Mouse (Mus musculus) C2C12 (cell line): ENCODE measurements around the gene Mindy1. TPM values are rescaled to one million over a fixed set of nuclear protein-coding genes. Genes with fewer than 3 reads are reported as not detected.
A peak's percentile ranks its signal among the peaks of the same experiment; 100 is the strongest.

Experiments
- H3K27me3 ChIP-seq: one replicate; pipeline ENCODE4 v1.6.1; 2011; ENCODE audit not compliant: control insufficient read depth, insufficient read depth, insufficient read length
- H3K36me3 ChIP-seq: one replicate; pipeline ENCODE4 v1.6.1; 2011; ENCODE audit not compliant: control insufficient read depth, insufficient read depth
- H3K4me3 ChIP-seq: one replicate; pipeline ENCODE4 v1.5.1; 2011; ENCODE audit warnings: mild to moderate bottlenecking, control low read depth; ENCODE audit not compliant: poor library complexity, insufficient read depth, severe bottlenecking
- H3K79me2 ChIP-seq: one replicate; pipeline ENCODE4 v1.6.1; 2011; ENCODE audit not compliant: control insufficient read depth, insufficient read depth
- H3K79me3 ChIP-seq: one replicate; pipeline ENCODE4 v1.6.1; 2011; ENCODE audit warnings: low read depth, control low read depth
- H3ac ChIP-seq: one replicate; pipeline ENCODE3; 2011; ENCODE audit warnings: low read depth; ENCODE audit not compliant: control insufficient read depth, insufficient read length
- CEBPB ChIP-seq: IDR thresholded peaks from one replicate; pipeline ENCODE4 v1.6.1; 2011; ENCODE audit warnings: low read depth, mild to moderate bottlenecking, control low read depth, moderate library complexity
- CTCF ChIP-seq: IDR thresholded peaks from one replicate; pipeline ENCODE4 v1.5.1; 2011; ENCODE audit not compliant: control insufficient read depth, insufficient read depth, insufficient read length
- FOSL1 ChIP-seq: IDR thresholded peaks from one replicate; pipeline ENCODE4 v1.8.0; 2011; ENCODE audit warnings: mild to moderate bottlenecking, low read length; ENCODE audit not compliant: poor library complexity, insufficient read depth, severe bottlenecking
- MAX ChIP-seq: IDR thresholded peaks from one replicate; pipeline ENCODE4 v1.6.1; 2011; ENCODE audit warnings: mild to moderate bottlenecking, control low read depth
- MYOD1 ChIP-seq: IDR thresholded peaks from one replicate; pipeline ENCODE4 v1.6.1; 2011; ENCODE audit warnings: low read depth; ENCODE audit not compliant: control insufficient read depth, insufficient read length
- MYOG ChIP-seq: IDR thresholded peaks from one replicate; pipeline ENCODE4 v1.6.1; 2011; ENCODE audit not compliant: control insufficient read depth, insufficient read length; ENCODE audit errors: extremely low read depth
- USF1 ChIP-seq: IDR thresholded peaks from one replicate; pipeline ENCODE4 v1.6.1; 2011; ENCODE audit warnings: low read depth, mild to moderate bottlenecking, control low read depth, moderate library complexity
- polyA plus RNA-seq: library from polyadenylated mRNA; unstranded; fragments of >200 nt; fragmentation: generic; extraction: Trizol; gene quantifications from one replicate; pipeline ENCODE4 v1.2.1, GENCODE M21; 2012; ENCODE audit warnings: missing spikeins

Gene Mindy1
- polyA plus RNA-seq, 1 experiment, result 43.6 TPM

- H3K36me3 ChIP-seq, result peaks cover 33% of the 10 kb centered on the region
- no peak overlapping the region for H3K4me3 ChIP-seq
- no peaks in the 10 kb centered on the region for H3K27me3 ChIP-seq
- H3K79me2 ChIP-seq, result no peaks in the 10 kb centered on the region
- H3K79me3 ChIP-seq, result no peaks in the 10 kb centered on the region
- no peak for TF ChIP-seq MAX
- TF ChIP-seq FOSL1, result no peak
- TF ChIP-seq MYOD1, result no peak
- no peak for TF ChIP-seq MYOG
- TF ChIP-seq CEBPB, result no peak
- no peak for TF ChIP-seq USF1
- no peak for TF ChIP-seq CTCF
- no peak overlapping the region for H3ac ChIP-seq
Measured at GRCm38 (mm10) chr3:95298018-95298417, 16.9 kb downstream of the Mindy1 start.

- H3K27me3 ChIP-seq, result no peaks in the 10 kb centered on the region
- H3ac ChIP-seq, result no peak overlapping the region
- no peaks in the 10 kb centered on the region for H3K79me2 ChIP-seq
- H3K36me3 ChIP-seq, result peaks cover 15% of the 10 kb centered on the region
- TF ChIP-seq MYOD1, result no peak
- no peak for TF ChIP-seq MYOG
- H3K79me3 ChIP-seq, result no peaks in the 10 kb centered on the region
- H3K4me3 ChIP-seq, result no peak overlapping the region
Measured at GRCm38 (mm10) chr3:95301204-95301796, 20.2 kb downstream of the Mindy1 start.

DNA sequence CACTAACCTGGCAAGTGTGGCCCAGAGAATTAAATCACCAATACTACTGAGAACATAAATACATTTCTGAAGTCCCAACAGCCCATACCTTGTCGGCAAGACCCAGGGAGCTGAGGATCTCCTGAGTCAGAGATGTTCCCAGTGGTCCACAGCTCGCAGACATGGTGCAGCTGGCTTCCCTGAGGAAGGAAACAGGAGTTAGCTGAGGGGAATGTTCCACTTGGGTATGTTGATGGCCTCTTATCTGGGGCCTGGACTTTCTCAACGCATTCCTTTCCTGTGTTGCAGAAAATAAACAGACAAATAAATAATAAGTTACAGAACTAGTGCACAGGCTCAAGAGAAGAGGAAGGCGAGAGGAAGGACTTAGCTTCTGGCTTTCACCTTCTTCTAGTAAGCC lies 25.1 kb downstream of the Mindy1 start:
- TF ChIP-seq FOSL1, result no peak
- TF ChIP-seq MAX, result no peak
- no peak for TF ChIP-seq MYOD1
- no peak for TF ChIP-seq MYOG
- no peak for TF ChIP-seq USF1
- no peak for TF ChIP-seq CEBPB
- no peak for TF ChIP-seq CTCF
- H3K4me3 ChIP-seq, result no peak overlapping the region
- no peaks in the 10 kb centered on the region for H3K79me2 ChIP-seq
- H3ac ChIP-seq, result no peak overlapping the region
- H3K27me3 ChIP-seq, result no peaks in the 10 kb centered on the region
- H3K79me3 ChIP-seq, result no peaks in the 10 kb centered on the region
- H3K36me3 ChIP-seq, result no peaks in the 10 kb centered on the region

- H3K36me3 ChIP-seq, result no peaks in the 10 kb centered on the region
- H3K79me2 ChIP-seq, result peaks cover 4% of the 10 kb centered on the region
- no peak within 1 kb of the TSS for H3ac ChIP-seq
- H3K4me3 ChIP-seq, result no peak within 1 kb of the TSS
- H3K27me3 ChIP-seq, result no peaks in the 10 kb centered on the region
- no peaks in the 10 kb centered on the region for H3K79me3 ChIP-seq
- TF ChIP-seq FOSL1 (no peak), MYOD1 (no peak)
Measured at GRCm38 (mm10) chr3:95307100-95307499, 26.0 kb downstream of the Mindy1 start, which contains the start of gene Anxa9. Anxa9 (minus strand) TSS chr3:95307176.

- H3K79me2 ChIP-seq, result peaks cover 30% of the 10 kb centered on the region
- H3K27me3 ChIP-seq, result no peaks in the 10 kb centered on the region
- H3K4me3 ChIP-seq, result no peak overlapping the region
- TF ChIP-seq USF1, result no peak
- no peak for TF ChIP-seq MAX
- TF ChIP-seq CEBPB, result no peak
- TF ChIP-seq CTCF, result no peak
- no peaks in the 10 kb centered on the region for H3K36me3 ChIP-seq
- peaks cover 5% of the 10 kb centered on the region for H3K79me3 ChIP-seq
- no peak overlapping the region for H3ac ChIP-seq
Measured at GRCm38 (mm10) chr3:95310496-95310895, 29.4 kb downstream of the Mindy1 start.

GRCm38 (mm10) chr3:95310968-95311882 lies 30.1 kb downstream of the Mindy1 start:
- H3K36me3 ChIP-seq, result no peaks in the 10 kb centered on the region
- H3ac ChIP-seq, result no peak overlapping the region
- peaks cover 37% of the 10 kb centered on the region for H3K79me2 ChIP-seq
- TF ChIP-seq MAX, result peak; percentile 14
- TF ChIP-seq CEBPB, result no peak
- H3K4me3 ChIP-seq, result no peak overlapping the region
- H3K27me3 ChIP-seq, result no peaks in the 10 kb centered on the region
- H3K79me3 ChIP-seq, result peaks cover 12% of the 10 kb centered on the region
